Mouse (Mus musculus): ENCODE measurements around the gene Fam120a.

Fam120a gene

GRCm38 (mm10) chr13:48852859-48853258 lies 115.0 kb downstream of the Fam120a start:
- DNase-seq (ENCODE audit: low spot score): no peak

GRCm38 (mm10) chr13:48851719-48852118 lies 116.1 kb downstream of the Fam120a start:
- DNase-seq (ENCODE audit: low spot score): no peak

GRCm38 (mm10) chr13:48850771-48851170 lies 117.0 kb downstream of the Fam120a start:
- DNase-seq (ENCODE audit: low spot score): no peak

- DNase-seq (ENCODE audit: low spot score): no peak
Observed at GRCm38 (mm10) chr13:48850326-48850725, 117.5 kb downstream of the Fam120a start.

GRCm38 (mm10) chr13:48849155-48849554 lies 118.7 kb downstream of the Fam120a start:
- peak; percentile 54 for DNase-seq (ENCODE audit: low spot score)

GRCm38 (mm10) chr13:48845308-48845707 lies 122.5 kb downstream of the Fam120a start:
- no peak for DNase-seq (ENCODE audit: low spot score)

- no peak for DNase-seq (ENCODE audit: low spot score)
Observed at GRCm38 (mm10) chr13:48843530-48843929, 124.3 kb downstream of the Fam120a start.

- no peak for DNase-seq (ENCODE audit: low spot score)
Observed at GRCm38 (mm10) chr13:48841905-48842592, 125.8 kb downstream of the Fam120a start.

- no peak for DNase-seq (ENCODE audit: low spot score)
Observed at GRCm38 (mm10) chr13:48838284-48838683, 129.5 kb downstream of the Fam120a start.

GRCm38 (mm10) chr13:48837537-48837936 lies 130.3 kb downstream of the Fam120a start:
- DNase-seq (ENCODE audit: low spot score): no peak

GRCm38 (mm10) chr13:48830528-48831250 lies 137.1 kb downstream of the Fam120a start:
- DNase-seq (ENCODE audit: low spot score): no peak

GRCm38 (mm10) chr13:48829780-48830179 lies 138.0 kb downstream of the Fam120a start:
- no peak for DNase-seq (ENCODE audit: low spot score)
